Mouse (Mus musculus) retina, postnatal 7 days (tissue): ENCODE results near the gene Hspa1b.
A peak's percentile ranks its signal among the peaks of the same experiment; 100 is the strongest.
"Not testable (repeated sequence)": the region's sequence is repeated elsewhere in the genome, so short reads cannot be mapped to it uniquely, and the experiment has no call there.

ENCODE experiments used
- DNase-seq: peaks from one replicate; pipeline ENCODE4 v3.0.0-alpha.2; 2012; ENCODE audit warnings: low read depth, low spot score

Gene Hspa1b

GRCm38 (mm10) chr17:34982328-34982727, 23.3 kb upstream of the Hspa1b start:
- no peak for DNase-seq

GRCm38 (mm10) chr17:34981690-34982180, 22.7 kb upstream of the Hspa1b start, which contains the start of gene Lsm2:
Gene Lsm2 (plus strand): TSS chr17:34981862.
- DNase-seq, result peak; percentile 88

- no peak for DNase-seq
These were observed 21.6 kb upstream of the Hspa1b start for GRCm38 (mm10) chr17:34980655-34981054.

- DNase-seq, result no peak
These were observed 20.6 kb upstream of the Hspa1b start for GRCm38 (mm10) chr17:34979631-34980030.

- no peak for DNase-seq
These were observed 19.2 kb upstream of the Hspa1b start for GRCm38 (mm10) chr17:34978239-34978638.

- DNase-seq, result no peak
These were observed 18.0 kb upstream of the Hspa1b start for GRCm38 (mm10) chr17:34977000-34977399.

GRCm38 (mm10) chr17:34975581-34976492, 16.8 kb upstream of the Hspa1b start:
- no peak for DNase-seq

GRCm38 (mm10) chr17:34972069-34972749, 13.2 kb upstream of the Hspa1b start, which contains the start of the genes Hspa1a and Hspa1l:
Gene Hspa1a (minus strand): TSS chr17:34972156.
Gene Hspa1l (plus strand): TSS chr17:34972703.
- DNase-seq, result not testable (repeated sequence)

- not testable (repeated sequence) for DNase-seq
These were observed 12.6 kb upstream of the Hspa1b start for GRCm38 (mm10) chr17:34971694-34972068.

- DNase-seq, result not testable (repeated sequence)
These were observed 11.8 kb upstream of the Hspa1b start for GRCm38 (mm10) chr17:34970850-34971249.

GRCm38 (mm10) chr17:34969822-34970221, 10.8 kb upstream of the Hspa1b start, which contains the start of gene Gm20481:
Gene Gm20481 (plus strand): TSS chr17:34969912.
- not testable (repeated sequence) for DNase-seq

- no peak for DNase-seq
These were observed 6.6 kb upstream of the Hspa1b start for GRCm38 (mm10) chr17:34965627-34966026.

GRCm38 (mm10) chr17:34964640-34965049, 5.6 kb upstream of the Hspa1b start:
- DNase-seq, result no peak

GRCm38 (mm10) chr17:34962841-34963240, 3.8 kb upstream of the Hspa1b start:
- no peak for DNase-seq

- no peak for DNase-seq
These were observed 3.1 kb upstream of the Hspa1b start for GRCm38 (mm10) chr17:34962125-34962524.

- no peak for DNase-seq
These were observed 1.9 kb upstream of the Hspa1b start for GRCm38 (mm10) chr17:34960702-34961493.

- DNase-seq, result no peak
These were observed 960 bp upstream of the Hspa1b start for GRCm38 (mm10) chr17:34959881-34960515.

GRCm38 (mm10) chr17:34958734-34959129, 306 bp downstream of the Hspa1b start:
- not testable (repeated sequence) for DNase-seq

GRCm38 (mm10) chr17:34957966-34958365, 1.1 kb downstream of the Hspa1b start:
- not testable (repeated sequence) for DNase-seq

GRCm38 (mm10) chr17:34957291-34957690, 1.7 kb downstream of the Hspa1b start:
- DNase-seq, result not testable (repeated sequence)

- no peak for DNase-seq
These were observed 2.7 kb downstream of the Hspa1b start for GRCm38 (mm10) chr17:34956340-34956739.
